17 mouse cellular contexts compared by ENCODE assay signal in genomic region chr1:88306543-88306942, GRCm38 (mm10). TPM values are rescaled to one million over a fixed set of nuclear protein-coding genes. Genes with fewer than 3 reads are reported as not detected.
DNase-seq lines count a peak whose midpoint lies in the region; ATAC-seq and TF ChIP-seq lines count a peak whose summit lies in the region.
"Had no signal": no experiment of that assay in that cellular context is flagged by ENCODE, and none has a peak within 500 bp of the region (broad histone marks: within the 10 kb centered on the region; RNA-seq: fewer than 3 reads in every experiment).

No protein-coding gene starts in this region.

- H3K27me3 ChIP-seq in forebrain, embryonic 11.5 days (ENCODE audit: control insufficient read depth, insufficient read depth, low read length) = no peaks in the 10 kb centered on the region
- H3K27me3 ChIP-seq in forebrain, embryonic 15.5 days = no peaks in the 10 kb centered on the region
- H3K27me3 ChIP-seq in neural tube, embryonic 15.5 days (replicated peaks) = no peaks in the 10 kb centered on the region
- H3K27me3 ChIP-seq in forebrain, embryonic 16.5 days (replicated peaks; ENCODE audit: control insufficient read depth, insufficient read depth, low read length) = no peaks in the 10 kb centered on the region
- 0 out of 2 replicates have a peak, but pooled peaks cover 1% of the 10 kb centered on the region for H3K27me3 ChIP-seq in cerebellum, adult 2 months (ENCODE audit: control insufficient read depth, insufficient read depth, low read length)
- H3K27me3 ChIP-seq: embryonic facial prominence, embryonic 12.5 days; limb, embryonic 13.5 days had no signal

- peak; percentile 54 for DNase-seq in forebrain, embryonic 11.5 days (ENCODE audit: low spot score)
- DNase-seq in neural tube, embryonic 10.5 days (ENCODE audit: extremely low spot score, low spot score) = peak; percentile 15
- no peak for DNase-seq in cerebellum, adult 2 months
- DNase-seq in lung, postnatal 10 days = no peak
- DNase-seq: adrenal gland, postnatal 25 days; heart, adult 2 months; heart, postnatal 36 days; lung, postnatal 14 days; spleen, adult 18-20 months; thymus, adult 2 months had no signal

- H3K9me3 ChIP-seq in forebrain, embryonic 11.5 days (ENCODE audit: control insufficient read depth, low read length) = peaks cover 73% of the 10 kb centered on the region
- peaks cover 79% of the 10 kb centered on the region for H3K9me3 ChIP-seq in forebrain, embryonic 15.5 days
- H3K9me3 ChIP-seq in neural tube, embryonic 15.5 days (replicated peaks) = peaks cover 75% of the 10 kb centered on the region
- peaks cover 67% of the 10 kb centered on the region for H3K9me3 ChIP-seq in forebrain, embryonic 16.5 days (ENCODE audit: control insufficient read depth, low read length)

- no peaks in the 10 kb centered on the region for H3K4me1 ChIP-seq in forebrain, embryonic 11.5 days (replicated peaks; ENCODE audit: control insufficient read depth, insufficient read depth, low read length)
- H3K4me1 ChIP-seq in forebrain, embryonic 15.5 days = no peaks in the 10 kb centered on the region
- no peaks in the 10 kb centered on the region for H3K4me1 ChIP-seq in neural tube, embryonic 15.5 days
- no peaks in the 10 kb centered on the region for H3K4me1 ChIP-seq in forebrain, embryonic 16.5 days (replicated peaks; ENCODE audit: control insufficient read depth, insufficient read depth, low read length)
- no peaks in the 10 kb centered on the region for H3K4me1 ChIP-seq in cerebellum, adult 2 months (ENCODE audit: control insufficient read depth, insufficient read depth, low read length)
- H3K4me1 ChIP-seq: embryonic facial prominence, embryonic 12.5 days; limb, embryonic 13.5 days had no signal

- 0 out of 2 replicates have a peak, but pooled peaks have one; percentile 13 for ATAC-seq in forebrain, embryonic 11.5 days (replicated peaks; ENCODE audit: low FRiP score)
- no peak for ATAC-seq in forebrain, embryonic 15.5 days (replicated peaks)
- no peak for ATAC-seq in neural tube, embryonic 15.5 days (ENCODE audit: low FRiP score)
- ATAC-seq in forebrain, embryonic 16.5 days = peak; percentile 43
- no peak for ATAC-seq in frontal cortex, adult (ENCODE audit: low TSS enrichment)

- H3K4me3 ChIP-seq in forebrain, embryonic 11.5 days (ENCODE audit: low read depth, low read length) = no peak overlapping the region
- H3K4me3 ChIP-seq in forebrain, embryonic 15.5 days = no peak overlapping the region
- no peak overlapping the region for H3K4me3 ChIP-seq in neural tube, embryonic 15.5 days (replicated peaks)
- H3K4me3 ChIP-seq in forebrain, embryonic 16.5 days (replicated peaks; ENCODE audit: low read length) = no peak overlapping the region
- H3K4me3 ChIP-seq in cerebellum, adult 2 months (replicated peaks; ENCODE audit: insufficient read depth, low read depth, low read length) = no peak overlapping the region
- H3K4me3 ChIP-seq: embryonic facial prominence, embryonic 12.5 days; heart, adult 2 months; limb, embryonic 13.5 days had no signal

- H3K36me3 ChIP-seq in forebrain, embryonic 11.5 days (ENCODE audit: control insufficient read depth, insufficient read depth, low read length) = no peaks in the 10 kb centered on the region
- no peaks in the 10 kb centered on the region for H3K36me3 ChIP-seq in forebrain, embryonic 15.5 days
- H3K36me3 ChIP-seq in neural tube, embryonic 15.5 days = no peaks in the 10 kb centered on the region
- no peaks in the 10 kb centered on the region for H3K36me3 ChIP-seq in forebrain, embryonic 16.5 days (ENCODE audit: control insufficient read depth, insufficient read depth)
- H3K36me3 ChIP-seq: embryonic facial prominence, embryonic 12.5 days; limb, embryonic 13.5 days had no signal

- H3K4me2 ChIP-seq in forebrain, embryonic 11.5 days (ENCODE audit: low read depth, low read length, severe bottlenecking) = no peak overlapping the region
- H3K4me2 ChIP-seq in forebrain, embryonic 15.5 days (replicated peaks) = no peak overlapping the region
- no peak overlapping the region for H3K4me2 ChIP-seq in neural tube, embryonic 15.5 days
- H3K4me2 ChIP-seq in forebrain, embryonic 16.5 days (ENCODE audit: low read length) = no peak overlapping the region
- H3K4me2 ChIP-seq: embryonic facial prominence, embryonic 12.5 days; limb, embryonic 13.5 days had no signal

- WGBS in forebrain, embryonic 11.5 days = 59% methylated on average over 1 of the region's 1 CpGs
- WGBS in forebrain, embryonic 15.5 days = 59% methylated on average over 1 of the region's 1 CpGs
- WGBS in neural tube, embryonic 15.5 days = 55% methylated on average over 1 of the region's 1 CpGs
- 63% methylated on average over 1 of the region's 1 CpGs for WGBS in forebrain, embryonic 16.5 days
- WGBS in cerebellum, adult 2 months = 54% methylated on average over 1 of the region's 1 CpGs

- no peak for TF ChIP-seq POLR2A in cerebellum, adult 2 months (IDR thresholded peaks at IDR 0.05; ENCODE audit: borderline replicate concordance, insufficient read depth, low read length)

- H3K27ac ChIP-seq in forebrain, embryonic 11.5 days (ENCODE audit: low read depth, low read length) = no peak overlapping the region
- H3K27ac ChIP-seq in forebrain, embryonic 15.5 days (replicated peaks) = no peak overlapping the region
- no peak overlapping the region for H3K27ac ChIP-seq in neural tube, embryonic 15.5 days (replicated peaks)
- no peak overlapping the region for H3K27ac ChIP-seq in forebrain, embryonic 16.5 days (ENCODE audit: low read length)
- no peak overlapping the region for H3K27ac ChIP-seq in cerebellum, adult 2 months (ENCODE audit: insufficient read depth, low read length)
- H3K27ac ChIP-seq: embryonic facial prominence, embryonic 12.5 days; heart, adult 2 months; limb, embryonic 13.5 days had no signal

- TF ChIP-seq CTCF in cerebellum, adult 2 months (IDR thresholded peaks at IDR 0.05; ENCODE audit: borderline replicate concordance, insufficient read depth, low read depth, low read length) = no peak

- no peak overlapping the region for H3K9ac ChIP-seq in forebrain, embryonic 11.5 days (ENCODE audit: low read length)
- no peak overlapping the region for H3K9ac ChIP-seq in forebrain, embryonic 15.5 days (replicated peaks)
- no peak overlapping the region for H3K9ac ChIP-seq in neural tube, embryonic 15.5 days (replicated peaks)
- H3K9ac ChIP-seq in forebrain, embryonic 16.5 days (replicated peaks; ENCODE audit: low read depth, low read length) = no peak overlapping the region
- H3K9ac ChIP-seq: embryonic facial prominence, embryonic 12.5 days; limb, embryonic 13.5 days had no signal

RNA-seq across cellular contexts. Expression of gene Trpm8, which starts 29.1 kb away (rescaled TPM):
- polyA plus RNA-seq in forebrain, embryonic 11.5 days (2014; fragmentation: Nextera tagmentation; extraction: Ambion mirVana) = not detected in 2 replicates
- polyA plus RNA-seq in forebrain, embryonic 15.5 days (2015; fragmentation: Nextera tagmentation; extraction: Ambion mirVana) = 0.06 and 0.11 TPM in 2 replicates
- polyA plus RNA-seq in neural tube, embryonic 15.5 days (2015; fragmentation: Nextera tagmentation; extraction: Ambion mirVana) = 0.11 and 0.14 TPM in 2 replicates
- 0.09 TPM in 1 of 2 replicates, not detected in the other for polyA plus RNA-seq in forebrain, embryonic 16.5 days (2015; fragmentation: Nextera tagmentation; extraction: Ambion mirVana)
- 0.48 and 0.49 TPM in 2 replicates for polyA plus RNA-seq in cerebellum, adult 2 months (2012; rRNA removed)
- polyA plus RNA-seq: embryonic facial prominence, embryonic 12.5 days; heart, adult 2 months; kidney, embryonic 16.5 days; limb, embryonic 13.5 days had no signal

RNA-seq across cellular contexts. Expression of gene Hjurp, which starts 29.1 kb away (rescaled TPM):
- 221 and 223 TPM in 2 replicates for polyA plus RNA-seq in forebrain, embryonic 11.5 days (2014; fragmentation: Nextera tagmentation; extraction: Ambion mirVana)
- polyA plus RNA-seq in forebrain, embryonic 15.5 days (2015; fragmentation: Nextera tagmentation; extraction: Ambion mirVana) = 115 and 118 TPM in 2 replicates
- polyA plus RNA-seq in neural tube, embryonic 15.5 days (2015; fragmentation: Nextera tagmentation; extraction: Ambion mirVana) = 63.6 and 84.0 TPM in 2 replicates
- polyA plus RNA-seq in forebrain, embryonic 16.5 days (2015; fragmentation: Nextera tagmentation; extraction: Ambion mirVana) = 121 TPM in 2 replicates
- polyA plus RNA-seq in cerebellum, adult 2 months (2012; rRNA removed) = 79.1 and 80.4 TPM in 2 replicates

Comparison
In these comparisons a context has a peak if more than half of its experiments do, and no peak if none do; other contexts are left out.
1. ATAC-seq: peak in forebrain, embryonic 11.5 days (single experiment) and forebrain, embryonic 16.5 days (single experiment); none in forebrain, embryonic 15.5 days (single experiment), neural tube, embryonic 15.5 days (single experiment) and frontal cortex, adult (single experiment).
2. DNase-seq: peak in forebrain, embryonic 11.5 days (single experiment) and neural tube, embryonic 10.5 days (single experiment); none in cerebellum, adult 2 months (0 of 2) and lung, postnatal 10 days (single experiment).